Mouse (Mus musculus): ENCODE measurements around the gene Rnase10. TPM values are rescaled to one million over a fixed set of nuclear protein-coding genes. Genes with fewer than 3 reads are reported as not detected.

Rnase10 gene
- polyA plus RNA-seq, 1 experiment from 2014 or later = 0.10 TPM

- no peak within 1 kb of the TSS for H3K27ac ChIP-seq (ENCODE audit: low read depth, low read length)
- H3K4me2 ChIP-seq (ENCODE audit: low read length) = no peak within 1 kb of the TSS
- WGBS = 79% methylated on average over 9 of the region's 9 CpGs
- H3K9ac ChIP-seq (ENCODE audit: low read depth, low read length) = no peak within 1 kb of the TSS
- H3K36me3 ChIP-seq (ENCODE audit: control insufficient read depth, insufficient read depth, low read length) = no peaks in the 10 kb centered on the region
- H3K4me1 ChIP-seq (ENCODE audit: control insufficient read depth, insufficient read depth, low read depth, low read length) = no peaks in the 10 kb centered on the region
- no peaks in the 10 kb centered on the region for H3K9me3 ChIP-seq (ENCODE audit: control insufficient read depth, low read length)
- no peaks in the 10 kb centered on the region for H3K27me3 ChIP-seq (replicated peaks; ENCODE audit: control insufficient read depth, insufficient read depth, low read length)
- H3K4me3 ChIP-seq (ENCODE audit: low read length) = no peak within 1 kb of the TSS
- ATAC-seq = no peak
Measured at GRCm38 (mm10) chr14:51057401-51057831, 49.9 kb downstream of the Rnase10 start, which contains the start of gene Rnase12. TSS of gene Rnase12 (minus strand) at chr14:51057661.

Other genes with a start within 250 kb of the Rnase10 start
- gene Ttc5, start 222.2 kb upstream of the Rnase10 start, polyA plus RNA-seq (2015; fragmentation: Nextera tagmentation; extraction: Ambion mirVana) = 121 and 123 TPM in 2 replicates
- not detected in 2 replicates for gene Ccnb1ip1, start 200.0 kb upstream of the Rnase10 start, polyA plus RNA-seq (2015; fragmentation: Nextera tagmentation; extraction: Ambion mirVana)
- gene Parp2, start 199.9 kb upstream of the Rnase10 start, polyA plus RNA-seq (2015; fragmentation: Nextera tagmentation; extraction: Ambion mirVana) = 42.7 and 43.1 TPM in 2 replicates
- gene Tep1, start 137.2 kb upstream of the Rnase10 start, polyA plus RNA-seq (2015; fragmentation: Nextera tagmentation; extraction: Ambion mirVana) = 2.9 and 3.3 TPM in 2 replicates
- 4.2 and 4.3 TPM in 2 replicates for gene Klhl33, start 110.2 kb upstream of the Rnase10 start, polyA plus RNA-seq (2015; fragmentation: Nextera tagmentation; extraction: Ambion mirVana)
- 110 and 111 TPM in 2 replicates for gene Osgep, start 82.9 kb upstream of the Rnase10 start, polyA plus RNA-seq (2015; fragmentation: Nextera tagmentation; extraction: Ambion mirVana)
- 158 and 167 TPM in 2 replicates for gene Apex1, start 82.8 kb upstream of the Rnase10 start, polyA plus RNA-seq (2015; fragmentation: Nextera tagmentation; extraction: Ambion mirVana)
- 104 and 113 TPM in 2 replicates for gene Pip4p1, start 76.9 kb upstream of the Rnase10 start, polyA plus RNA-seq (2015; fragmentation: Nextera tagmentation; extraction: Ambion mirVana)
- 23.4 and 24.0 TPM in 2 replicates for gene Pnp, start 76.7 kb upstream of the Rnase10 start, polyA plus RNA-seq (2015; fragmentation: Nextera tagmentation; extraction: Ambion mirVana)
- not detected in 2 replicates for gene Gm49342, start 63.2 kb upstream of the Rnase10 start, polyA plus RNA-seq (2015; fragmentation: Nextera tagmentation; extraction: Ambion mirVana)
- 0.56 and 0.98 TPM in 2 replicates for gene Pnp2, start 51.8 kb upstream of the Rnase10 start, polyA plus RNA-seq (2015; fragmentation: Nextera tagmentation; extraction: Ambion mirVana)
- not detected in 2 replicates for gene Rnase9, start 34.1 kb downstream of the Rnase10 start, polyA plus RNA-seq (2015; fragmentation: Nextera tagmentation; extraction: Ambion mirVana)
- not detected in 2 replicates for gene Rnase11, start 42.4 kb downstream of the Rnase10 start, polyA plus RNA-seq (2015; fragmentation: Nextera tagmentation; extraction: Ambion mirVana)
- gene Rnase12, start 49.9 kb downstream of the Rnase10 start, polyA plus RNA-seq (2015; fragmentation: Nextera tagmentation; extraction: Ambion mirVana) = not detected in 2 replicates
- gene Olfr750, start 66.7 kb downstream of the Rnase10 start, polyA plus RNA-seq (2015; fragmentation: Nextera tagmentation; extraction: Ambion mirVana) = 0.03 TPM in 1 of 2 replicates, not detected in the other
- 18.2 and 19.8 TPM in 2 replicates for gene Rnase4, start 83.3 kb downstream of the Rnase10 start, polyA plus RNA-seq (2015; fragmentation: Nextera tagmentation; extraction: Ambion mirVana)
- 5.1 and 6.2 TPM in 2 replicates for gene Ang, start 83.4 kb downstream of the Rnase10 start, polyA plus RNA-seq (2015; fragmentation: Nextera tagmentation; extraction: Ambion mirVana)
- gene Eddm3b, start 106.7 kb downstream of the Rnase10 start, polyA plus RNA-seq (2015; fragmentation: Nextera tagmentation; extraction: Ambion mirVana) = not detected in 2 replicates
- 0.84 and 0.93 TPM in 2 replicates for gene Rnase6, start 116.2 kb downstream of the Rnase10 start, polyA plus RNA-seq (2015; fragmentation: Nextera tagmentation; extraction: Ambion mirVana)
- gene Rnase1, start 139.0 kb downstream of the Rnase10 start, polyA plus RNA-seq (2015; fragmentation: Nextera tagmentation; extraction: Ambion mirVana) = 0.84 and 0.96 TPM in 2 replicates
- not detected in 2 replicates for gene Rnase2b, start 154.5 kb downstream of the Rnase10 start, polyA plus RNA-seq (2015; fragmentation: Nextera tagmentation; extraction: Ambion mirVana)
- not detected in 2 replicates for gene Ang2, start 191.4 kb downstream of the Rnase10 start, polyA plus RNA-seq (2015; fragmentation: Nextera tagmentation; extraction: Ambion mirVana)
- not detected in 2 replicates for gene Ear14, start 195.6 kb downstream of the Rnase10 start, polyA plus RNA-seq (2015; fragmentation: Nextera tagmentation; extraction: Ambion mirVana)
- not detected in 2 replicates for gene Rnase2a, start 248.4 kb downstream of the Rnase10 start, polyA plus RNA-seq (2015; fragmentation: Nextera tagmentation; extraction: Ambion mirVana)